Mouse (Mus musculus): ENCODE data around the gene Twf1.

GRCm38 (mm10) chr15:94628463-94628829, 38.8 kb upstream of the Twf1 start:
- no peak for TF ChIP-seq CTCF (IDR thresholded peaks at IDR 0.05; ENCODE audit: low read depth, low read length)
- TF ChIP-seq TAL1 (conservative IDR thresholded peaks at IDR 0.05; ENCODE audit: low read depth, low read length): no peak
- no peak for TF ChIP-seq GATA1 (IDR thresholded peaks at IDR 0.05; ENCODE audit: borderline replicate concordance, low read length)
